13 mouse cellular contexts compared by ENCODE assay signal in the genomic region with DNA sequence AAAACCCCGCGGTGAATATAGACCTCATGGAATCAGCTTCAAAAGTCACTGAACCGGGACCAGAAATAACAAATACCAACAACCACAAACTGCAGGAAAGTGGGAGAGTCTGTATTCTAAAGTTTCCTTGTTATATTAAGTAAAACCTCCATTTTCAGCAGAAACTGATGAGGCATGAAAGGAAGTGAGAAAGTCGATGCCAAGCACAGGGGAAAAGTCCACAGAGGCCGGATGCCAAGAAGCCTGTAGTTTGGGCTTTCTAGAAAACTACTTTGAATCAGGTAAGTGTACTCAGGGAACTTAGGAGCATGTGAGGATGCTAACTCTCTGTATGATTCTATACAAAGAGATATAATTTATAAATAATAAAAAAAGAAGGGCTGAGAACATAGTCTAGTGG.
"Had no signal": no experiment of that assay in that cellular context is flagged by ENCODE, and none has a peak within 500 bp of the region (broad histone marks: within the 10 kb centered on the region; RNA-seq: fewer than 3 reads in every experiment).

No protein-coding gene starts in this region.

- H3K9me3 ChIP-seq: limb, embryonic 10.5 days; liver, embryonic 15.5 days; midbrain, embryonic 15.5 days; neural tube, embryonic 12.5 days had no signal

- H3K9ac ChIP-seq: liver, embryonic 15.5 days; lung, embryonic 14.5 days; midbrain, embryonic 15.5 days; neural tube, embryonic 12.5 days had no signal

- H3K27ac ChIP-seq: left cerebral cortex, adult 2 months; limb, embryonic 10.5 days; liver, embryonic 15.5 days; macrophage; midbrain, embryonic 15.5 days; neural tube, embryonic 12.5 days; stomach, postnatal 0 days had no signal

- DNase-seq: lung, postnatal 10 days; thymus, postnatal 4 days had no signal

- ATAC-seq: midbrain, embryonic 15.5 days had no signal

- H3K4me1 ChIP-seq: liver, embryonic 15.5 days; megakaryocyte, embryonic 14.5 days had no signal

- H3K4me3 ChIP-seq: left cerebral cortex, adult 2 months; limb, embryonic 10.5 days; liver, embryonic 15.5 days; megakaryocyte, embryonic 14.5 days; midbrain, embryonic 15.5 days; neural tube, embryonic 12.5 days had no signal

- H3K4me2 ChIP-seq: liver, embryonic 11.5 days; liver, embryonic 15.5 days; lung, embryonic 14.5 days; midbrain, embryonic 11.5 days; midbrain, embryonic 15.5 days; neural tube, embryonic 12.5 days had no signal

- H3K27me3 ChIP-seq: liver, embryonic 15.5 days; midbrain, embryonic 15.5 days; neural tube, embryonic 12.5 days had no signal

- H3K36me3 ChIP-seq: limb, embryonic 10.5 days; liver, embryonic 15.5 days; midbrain, embryonic 15.5 days; neural tube, embryonic 12.5 days had no signal
